Mouse (Mus musculus): Measurements from ENCODE around the gene Col4a2. TPM values are rescaled to one million over a fixed set of nuclear protein-coding genes. Genes with fewer than 3 reads are reported as not detected.
A peak's percentile ranks its signal among the peaks of the same experiment; 100 is the strongest.

The Col4a2 gene
- total RNA-seq, 2 experiments from 2014 or later: 0.26 to 0.52 TPM

DNA sequence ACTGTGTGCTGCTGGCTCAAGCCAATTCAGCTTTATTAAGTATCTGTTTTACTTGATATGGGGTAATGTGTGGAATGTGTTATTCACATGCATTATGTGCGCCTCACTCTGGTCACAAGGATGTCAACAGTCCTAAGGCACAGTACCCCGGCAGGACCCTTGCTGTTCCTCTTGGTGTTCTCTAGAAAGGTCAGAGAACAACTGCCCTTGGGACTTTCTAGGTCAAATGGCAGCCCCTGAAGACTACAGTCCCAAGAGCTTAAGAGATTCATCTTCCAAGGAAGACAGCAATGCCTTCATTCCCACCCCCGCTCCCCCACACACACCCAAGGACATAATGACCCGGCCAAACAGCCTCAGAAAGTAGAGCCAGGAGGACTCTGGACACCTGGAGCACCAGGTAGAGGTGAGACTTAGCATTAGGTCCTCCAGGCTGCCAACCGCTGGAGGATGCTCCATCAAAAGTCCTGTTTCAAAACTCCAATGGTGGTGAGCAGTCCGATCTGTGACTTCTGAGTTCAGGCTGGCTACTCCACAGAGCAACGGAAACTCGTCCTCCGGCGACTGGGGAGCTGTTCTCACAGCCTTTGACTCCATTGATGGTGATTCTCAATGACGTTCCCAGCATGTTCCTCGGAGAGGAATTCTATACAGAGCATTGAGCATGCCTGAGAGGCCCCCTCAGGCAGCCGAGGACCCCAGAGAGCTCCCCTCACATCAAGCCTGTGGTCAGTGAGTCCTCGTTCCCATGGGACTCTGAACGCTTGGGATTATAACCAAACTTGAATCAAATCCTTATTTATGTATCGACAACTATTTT lies 65.0 kb downstream of the Col4a2 start:
- ATAC-seq (replicated peaks; ENCODE audit: poor library complexity, severe bottlenecking): no peak

GRCm38 (mm10) chr8:11379590-11379989 lies 67.0 kb downstream of the Col4a2 start:
- no peak for ATAC-seq (replicated peaks; ENCODE audit: poor library complexity, severe bottlenecking)

GRCm38 (mm10) chr8:11381544-11381943 lies 68.9 kb downstream of the Col4a2 start:
- ATAC-seq (replicated peaks; ENCODE audit: poor library complexity, severe bottlenecking): no peak

- ATAC-seq (replicated peaks; ENCODE audit: poor library complexity, severe bottlenecking): no peak
These were observed 69.6 kb downstream of the Col4a2 start for GRCm38 (mm10) chr8:11382059-11382810.

DNA sequence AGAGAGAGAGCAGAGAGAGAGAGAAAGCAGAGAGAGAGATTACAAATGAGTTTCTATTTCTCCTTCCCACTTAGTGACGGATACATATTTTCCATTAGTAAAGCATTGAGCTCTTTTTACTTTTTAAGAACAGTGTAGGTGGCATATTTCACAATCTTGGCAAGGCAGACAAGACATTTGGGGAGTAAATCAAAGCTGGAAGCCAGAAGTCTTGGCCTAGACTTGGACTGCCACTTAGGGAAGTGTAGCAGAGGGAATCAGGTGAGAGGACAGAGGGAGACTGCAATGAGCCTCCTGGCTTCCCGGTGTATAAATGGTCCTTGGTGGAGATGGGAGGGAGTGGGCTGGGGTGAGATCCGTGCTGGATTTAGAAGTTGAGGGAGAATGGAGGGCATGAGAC lies 70.3 kb downstream of the Col4a2 start:
- ATAC-seq (replicated peaks; ENCODE audit: poor library complexity, severe bottlenecking): no peak

- ATAC-seq (replicated peaks; ENCODE audit: poor library complexity, severe bottlenecking): no peak
These were observed 70.8 kb downstream of the Col4a2 start for GRCm38 (mm10) chr8:11383379-11383778.

GRCm38 (mm10) chr8:11384841-11385240 lies 72.2 kb downstream of the Col4a2 start:
- no peak for ATAC-seq (replicated peaks; ENCODE audit: poor library complexity, severe bottlenecking)

DNA sequence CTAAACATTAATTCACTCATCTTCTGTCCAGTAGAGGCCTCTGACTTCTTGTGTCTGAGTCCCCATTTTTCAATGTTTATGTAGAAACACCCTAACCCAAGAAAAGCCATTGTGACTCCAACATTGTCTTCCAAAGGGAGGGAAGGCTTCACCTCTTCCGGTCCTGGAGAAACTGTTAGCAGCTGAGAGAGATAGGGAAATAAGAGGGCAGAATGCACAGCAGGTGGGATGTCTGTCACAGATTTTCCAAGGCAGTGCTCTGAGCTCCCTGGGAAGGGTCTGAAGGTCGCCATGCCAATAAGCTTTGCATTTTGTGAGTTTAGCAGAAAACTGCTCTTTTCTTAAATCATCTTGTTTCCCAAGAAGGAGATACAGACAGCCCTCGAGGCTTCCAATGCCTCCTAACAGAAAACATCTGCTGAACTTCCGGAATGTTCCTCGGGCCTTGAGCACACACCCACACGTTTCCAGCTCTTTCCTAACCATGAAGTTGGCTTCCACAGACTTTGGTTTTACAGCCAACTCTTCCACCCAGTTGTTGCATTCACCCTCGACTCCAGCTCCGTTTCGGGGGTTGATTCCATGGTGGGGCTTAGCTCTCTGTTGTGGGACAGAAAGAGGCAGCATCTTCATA lies 72.8 kb downstream of the Col4a2 start:
- no peak for ATAC-seq (replicated peaks; ENCODE audit: poor library complexity, severe bottlenecking)

DNA sequence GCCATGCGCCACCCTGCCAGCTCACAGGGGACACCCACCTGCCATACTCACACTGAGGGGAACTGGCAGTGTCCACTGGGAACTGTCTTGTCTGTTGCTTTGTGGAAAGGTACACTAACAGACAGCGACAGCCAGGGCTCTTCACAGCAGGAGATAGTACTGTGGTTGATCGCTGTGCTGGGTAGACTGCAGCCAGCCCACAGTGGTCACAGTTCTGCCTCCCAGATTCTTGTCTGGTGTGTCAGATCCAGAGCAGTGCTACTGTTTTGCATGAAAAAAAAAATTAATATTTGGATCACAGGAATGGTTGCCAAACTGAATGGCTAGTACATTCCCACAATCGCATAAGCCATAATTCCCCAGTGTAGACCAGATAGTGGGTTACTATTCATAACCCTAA lies 74.7 kb downstream of the Col4a2 start:
- no peak for ATAC-seq (replicated peaks; ENCODE audit: poor library complexity, severe bottlenecking)

- ATAC-seq (replicated peaks; ENCODE audit: poor library complexity, severe bottlenecking): no peak
These were observed 76.9 kb downstream of the Col4a2 start for GRCm38 (mm10) chr8:11389275-11390050.

DNA sequence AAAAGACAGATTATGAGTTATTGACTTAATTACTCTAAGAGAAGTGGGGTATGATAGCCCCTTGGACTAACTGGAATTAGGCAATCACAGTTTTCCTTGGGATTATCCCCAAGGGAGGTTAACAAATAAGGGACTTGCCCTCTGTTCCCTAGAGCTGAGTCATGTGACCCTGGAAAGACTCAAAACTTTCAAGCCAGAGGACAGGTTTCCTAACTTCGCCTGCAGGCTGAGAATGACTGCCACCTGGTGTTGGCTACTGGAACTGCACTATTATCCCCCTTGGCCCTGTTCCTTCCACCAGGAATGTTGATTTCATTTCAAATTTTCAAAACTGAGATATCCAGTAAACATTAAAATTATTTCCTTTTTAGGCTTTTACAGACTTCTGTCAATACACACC lies 80.1 kb downstream of the Col4a2 start:
- ATAC-seq (replicated peaks; ENCODE audit: poor library complexity, severe bottlenecking): peak; percentile 34; the same call in 1 of the 2 replicates

DNA sequence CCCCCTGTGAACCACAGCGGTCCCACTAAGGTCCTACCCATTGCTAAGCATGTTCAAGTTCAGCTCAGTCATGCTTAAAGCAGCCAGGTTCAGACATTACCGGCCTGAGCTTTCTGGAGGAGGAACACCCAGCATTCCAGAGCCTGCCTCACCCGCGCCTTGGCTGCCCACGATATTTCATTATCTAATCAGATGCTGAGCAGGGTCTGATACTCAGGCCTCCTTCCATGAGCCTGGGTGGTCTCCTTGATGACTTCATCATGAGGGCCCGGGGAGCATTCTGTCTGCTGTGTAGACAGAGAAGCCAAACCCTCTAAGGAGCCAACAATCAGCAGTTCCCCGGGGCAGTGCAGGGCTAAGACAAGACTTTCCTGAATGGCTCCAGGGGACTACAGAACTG lies 80.6 kb downstream of the Col4a2 start:
- ATAC-seq (replicated peaks; ENCODE audit: poor library complexity, severe bottlenecking): peak; percentile 14; the same call in 1 of the 2 replicates

DNA sequence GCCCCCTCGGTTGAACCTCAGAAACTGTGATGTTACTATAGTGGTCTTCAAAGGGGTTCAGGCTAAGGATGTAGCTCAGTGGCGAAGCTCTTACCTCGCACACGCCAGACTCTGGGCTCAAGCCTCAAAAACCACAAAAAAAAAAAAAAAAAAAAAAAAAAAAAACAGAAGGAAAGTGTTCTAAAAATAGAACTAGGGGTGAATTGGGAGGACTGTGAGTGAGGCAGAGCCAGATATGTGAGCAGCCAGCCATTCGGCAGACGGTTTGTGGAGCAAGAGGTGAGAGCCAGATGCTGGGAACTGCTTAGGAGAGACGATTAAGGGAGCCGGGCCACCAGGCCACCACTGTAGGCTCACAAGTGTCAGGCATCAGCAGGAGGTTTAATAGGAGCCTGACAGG lies 81.0 kb downstream of the Col4a2 start:
- ATAC-seq (replicated peaks; ENCODE audit: poor library complexity, severe bottlenecking): peak; percentile 50

DNA sequence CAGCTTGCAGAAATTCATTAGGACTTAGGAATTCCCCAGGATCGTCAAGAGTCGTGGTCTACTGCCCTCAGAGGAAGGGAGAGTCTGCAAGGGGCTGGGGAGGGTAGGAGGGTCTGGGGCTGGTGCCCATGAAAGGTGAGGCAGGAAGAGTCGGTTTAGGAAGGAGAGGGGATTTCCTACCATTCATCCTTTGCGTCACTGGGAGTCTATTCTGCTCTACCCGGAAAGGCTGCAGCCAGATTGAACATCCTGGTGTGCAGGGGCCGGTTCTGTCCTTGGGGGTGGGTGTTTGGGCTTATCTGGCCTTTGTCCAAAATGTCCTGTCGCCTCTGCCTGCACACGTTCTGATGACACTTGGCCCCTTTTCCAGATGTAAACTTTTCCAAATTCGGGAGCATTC lies 82.2 kb downstream of the Col4a2 start:
- ATAC-seq (replicated peaks; ENCODE audit: poor library complexity, severe bottlenecking): no peak

- peak; percentile 21 for ATAC-seq (replicated peaks; ENCODE audit: poor library complexity, severe bottlenecking)
These were observed 83.0 kb downstream of the Col4a2 start for GRCm38 (mm10) chr8:11395601-11396000.

- ATAC-seq (replicated peaks; ENCODE audit: poor library complexity, severe bottlenecking): no peak
These were observed 83.5 kb downstream of the Col4a2 start for GRCm38 (mm10) chr8:11396111-11396510.

DNA sequence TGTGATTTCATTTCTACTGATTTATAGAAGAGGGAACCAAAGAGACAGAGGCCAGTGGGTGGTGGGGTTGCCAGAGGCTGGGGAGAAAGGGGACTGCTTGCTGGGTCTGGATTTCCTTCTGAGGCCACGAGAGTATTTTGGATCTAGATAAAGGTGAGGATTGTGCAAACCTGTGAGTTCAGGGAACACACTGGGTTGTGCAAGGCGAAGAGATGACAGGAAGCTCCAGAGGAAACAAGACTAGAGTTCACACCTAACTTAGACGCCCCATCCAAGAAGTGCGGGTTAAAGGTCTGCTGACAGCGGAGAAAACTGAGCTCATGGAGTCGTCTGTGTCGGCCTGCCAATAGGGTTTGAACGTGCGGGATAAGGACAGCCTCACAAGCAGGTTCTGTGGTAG lies 84.5 kb downstream of the Col4a2 start:
- ATAC-seq (replicated peaks; ENCODE audit: poor library complexity, severe bottlenecking): no peak

- no peak for ATAC-seq (replicated peaks; ENCODE audit: poor library complexity, severe bottlenecking)
These were observed 87.1 kb downstream of the Col4a2 start for GRCm38 (mm10) chr8:11399706-11400105.

GRCm38 (mm10) chr8:11400244-11400643 lies 87.6 kb downstream of the Col4a2 start:
- no peak for ATAC-seq (replicated peaks; ENCODE audit: poor library complexity, severe bottlenecking)

DNA sequence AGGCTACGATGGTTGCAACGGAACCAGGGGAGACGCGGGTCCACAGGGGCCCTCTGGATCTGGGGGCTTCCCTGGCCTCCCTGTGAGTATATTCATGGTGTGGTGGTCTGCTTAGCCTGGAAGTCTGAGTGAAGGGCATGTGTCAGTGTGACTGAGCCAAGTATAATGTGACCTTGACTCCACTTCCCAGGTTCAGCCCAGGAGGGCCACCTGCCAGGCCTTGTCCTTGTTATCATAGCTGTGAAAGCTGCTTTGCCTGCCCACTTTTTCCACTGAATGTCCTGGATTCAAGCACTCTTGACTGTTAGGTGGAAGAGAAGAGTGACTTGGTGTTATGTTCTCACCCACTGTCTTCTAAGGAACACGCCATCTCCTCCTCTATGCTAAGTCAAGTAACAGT lies 88.6 kb downstream of the Col4a2 start:
- no peak for ATAC-seq (replicated peaks; ENCODE audit: poor library complexity, severe bottlenecking)
